In the genomic region with DNA sequence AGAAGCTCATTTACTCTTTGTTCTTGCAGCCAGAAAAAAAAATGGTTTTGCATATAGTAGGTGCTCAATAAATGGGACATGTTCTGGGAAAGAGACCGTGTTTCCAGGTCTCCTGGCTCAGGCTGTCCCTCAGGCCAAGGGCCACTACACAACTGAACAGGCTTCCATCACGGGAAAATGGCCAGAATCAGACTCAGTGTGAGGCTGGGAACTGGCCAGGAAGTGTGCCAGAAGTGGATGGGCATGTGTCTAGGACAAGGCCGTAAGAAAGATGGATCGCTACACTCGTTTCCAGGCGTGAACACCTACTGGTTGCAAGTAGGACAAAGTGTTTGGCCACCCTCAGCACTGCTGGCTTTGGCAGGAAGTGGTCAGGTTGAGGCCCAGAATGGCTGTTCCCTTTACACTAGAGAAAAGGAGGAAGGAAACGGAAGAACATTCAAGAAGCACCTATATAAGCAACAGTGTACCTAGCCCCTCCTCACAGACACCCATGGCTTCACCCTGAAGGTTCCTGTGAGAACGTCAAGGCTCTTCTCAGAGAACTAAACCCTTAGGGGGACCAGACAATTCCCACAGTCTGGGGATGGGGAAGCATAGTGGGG, we compare ENCODE assay signal across 29 mouse cellular contexts.
DNase-seq lines count a peak whose midpoint lies in the region; ATAC-seq and TF ChIP-seq lines count a peak whose summit lies in the region.
"Had no signal": no experiment of that assay in that cellular context is flagged by ENCODE, and none has a peak within 500 bp of the region (broad histone marks: within the 10 kb centered on the region; RNA-seq: fewer than 3 reads in every experiment).

No protein-coding gene starts in this region.

- no peak overlapping the region for H3K4me2 ChIP-seq in forebrain, embryonic 11.5 days (ENCODE audit: low read depth, low read length, severe bottlenecking)
- H3K4me2 ChIP-seq in forebrain, embryonic 13.5 days, result no peak overlapping the region
- H3K4me2 ChIP-seq in intestine, postnatal 0 days (replicated peaks; ENCODE audit: low read depth), result no peak overlapping the region
- H3K4me2 ChIP-seq: hindbrain, embryonic 13.5 days; midbrain, embryonic 12.5 days had no signal

- no peaks in the 10 kb centered on the region for H3K36me3 ChIP-seq in forebrain, embryonic 11.5 days (ENCODE audit: control insufficient read depth, insufficient read depth, low read length)
- H3K36me3 ChIP-seq in forebrain, embryonic 13.5 days (ENCODE audit: poor library complexity, severe bottlenecking), result peaks cover 18% of the 10 kb centered on the region
- H3K36me3 ChIP-seq in intestine, postnatal 0 days (ENCODE audit: control insufficient read depth, insufficient read depth), result no peaks in the 10 kb centered on the region
- H3K36me3 ChIP-seq: limb, embryonic 10.5 days had no signal

- H3K27me3 ChIP-seq in forebrain, embryonic 11.5 days (ENCODE audit: control insufficient read depth, insufficient read depth, low read length), result no peaks in the 10 kb centered on the region
- no peaks in the 10 kb centered on the region for H3K27me3 ChIP-seq in forebrain, embryonic 13.5 days
- no peaks in the 10 kb centered on the region for H3K27me3 ChIP-seq in intestine, postnatal 0 days (replicated peaks; ENCODE audit: control insufficient read depth, insufficient read depth, low read length)
- H3K27me3 ChIP-seq: CH12.LX; hindbrain, embryonic 13.5 days; midbrain, embryonic 12.5 days had no signal

- no peak for ATAC-seq in forebrain, embryonic 11.5 days (replicated peaks; ENCODE audit: low FRiP score)
- no peak for ATAC-seq in forebrain, embryonic 13.5 days
- peak; percentile 48 for ATAC-seq in granulocyte monocyte progenitor cell, adult 5-6 weeks (replicated peaks; ENCODE audit: poor library complexity, severe bottlenecking)
- ATAC-seq in neutrophil, adult 5-6 weeks (ENCODE audit: extremely low read depth, insufficient number of reproducible peaks, low FRiP score, poor library complexity, severe bottlenecking), result peak; percentile 68
- ATAC-seq in megakaryocyte-erythroid progenitor cell, adult 5-6 weeks (replicated peaks; ENCODE audit: low FRiP score, low TSS enrichment, poor library complexity, severe bottlenecking), result no peak
- no peak for ATAC-seq in intestine, postnatal 0 days
- ATAC-seq: forebrain, postnatal 0 days; inflammation-experienced regulatory T-cells, adult 6 months; Patski had no signal

- no peak for TF ChIP-seq CTCF in intestine, postnatal 0 days (IDR thresholded peaks at IDR 0.05; ENCODE audit: low read depth)

- H3K4me1 ChIP-seq in forebrain, embryonic 11.5 days (replicated peaks; ENCODE audit: control insufficient read depth, insufficient read depth, low read length), result no peaks in the 10 kb centered on the region
- H3K4me1 ChIP-seq in forebrain, embryonic 13.5 days, result no peaks in the 10 kb centered on the region
- H3K4me1 ChIP-seq in intestine, postnatal 0 days (replicated peaks; ENCODE audit: control insufficient read depth, insufficient read depth, low read length), result no peaks in the 10 kb centered on the region
- H3K4me1 ChIP-seq: hindbrain, embryonic 13.5 days; midbrain, embryonic 12.5 days had no signal

- no peak overlapping the region for H3K27ac ChIP-seq in forebrain, embryonic 11.5 days (ENCODE audit: low read depth, low read length)
- no peak overlapping the region for H3K27ac ChIP-seq in forebrain, embryonic 13.5 days
- no peak overlapping the region for H3K27ac ChIP-seq in intestine, postnatal 0 days (ENCODE audit: low read depth, low read length)
- H3K27ac ChIP-seq: heart, adult 2 months; hindbrain, embryonic 13.5 days; left cerebral cortex, adult 2 months; limb, embryonic 10.5 days; macrophage; midbrain, embryonic 12.5 days had no signal

- no peak overlapping the region for H3K9ac ChIP-seq in forebrain, embryonic 11.5 days (ENCODE audit: low read length)
- H3K9ac ChIP-seq in forebrain, embryonic 13.5 days, result no peak overlapping the region
- H3K9ac ChIP-seq in intestine, postnatal 0 days (ENCODE audit: low read depth, low read length), result no peak overlapping the region
- H3K9ac ChIP-seq: forebrain, postnatal 0 days; hindbrain, embryonic 13.5 days; midbrain, embryonic 12.5 days had no signal

- DNase-seq in forebrain, embryonic 11.5 days (ENCODE audit: low spot score), result peak; percentile 33
- peak; percentile 49 to 57 for DNase-seq in spleen, adult 18-20 months
- no peak for DNase-seq in spleen, postnatal 10 days (ENCODE audit: low spot score in 2 of 2)
- DNase-seq: adrenal gland, postnatal 36 days; cerebellum, adult 11 months; cerebellum, postnatal 36 days; forebrain, postnatal 0 days; gastrocnemius, postnatal 14 days; heart, adult 2 months; kidney, adult 2 months; kidney, postnatal 10 days; liver; retina, postnatal 1 day; right cerebral cortex, postnatal 4 days; thymus, adult 18-20 months had no signal

- H3K4me3 ChIP-seq in forebrain, embryonic 11.5 days (ENCODE audit: low read depth, low read length), result no peak overlapping the region
- H3K4me3 ChIP-seq in forebrain, embryonic 13.5 days, result no peak overlapping the region
- H3K4me3 ChIP-seq in intestine, postnatal 0 days (ENCODE audit: low read depth, low read length), result no peak overlapping the region
- H3K4me3 ChIP-seq: heart, adult 2 months; hindbrain, embryonic 13.5 days; left cerebral cortex, adult 2 months; limb, embryonic 10.5 days; midbrain, embryonic 12.5 days had no signal

- WGBS in forebrain, embryonic 11.5 days, result 86% methylated on average over 8 of the region's 8 CpGs
- WGBS in forebrain, embryonic 13.5 days, result 93% methylated on average over 8 of the region's 8 CpGs
- WGBS in intestine, postnatal 0 days, result 83% methylated on average over 8 of the region's 8 CpGs

- no peaks in the 10 kb centered on the region for H3K9me3 ChIP-seq in forebrain, embryonic 11.5 days (ENCODE audit: control insufficient read depth, low read length)
- H3K9me3 ChIP-seq in forebrain, embryonic 13.5 days (replicated peaks), result no peaks in the 10 kb centered on the region
- H3K9me3 ChIP-seq in intestine, postnatal 0 days (ENCODE audit: control insufficient read depth), result no peaks in the 10 kb centered on the region
- H3K9me3 ChIP-seq: G1E; hindbrain, embryonic 13.5 days; limb, embryonic 10.5 days; midbrain, embryonic 12.5 days had no signal

Comparison
In these comparisons a context has a peak if more than half of its experiments do, and no peak if none do; other contexts are left out.
1. DNase-seq: peak in forebrain, embryonic 11.5 days (single experiment) and spleen, adult 18-20 months (2 of 2); none in spleen, postnatal 10 days (0 of 2).
2. ATAC-seq: peak in granulocyte monocyte progenitor cell, adult 5-6 weeks (single experiment) and neutrophil, adult 5-6 weeks (single experiment); none in forebrain, embryonic 11.5 days (single experiment), forebrain, embryonic 13.5 days (single experiment), megakaryocyte-erythroid progenitor cell, adult 5-6 weeks (single experiment) and intestine, postnatal 0 days (single experiment).